Mouse (Mus musculus): ENCODE data around the gene Atxn7l3.

- TF ChIP-seq GATA1 (IDR thresholded peaks at IDR 0.05; ENCODE audit: borderline replicate concordance, low read length) (no peak), FLI1 (IDR thresholded peaks at IDR 0.05; ENCODE audit: low read length) (no peak)
These were observed 55.8 kb downstream of the Atxn7l3 start for GRCm38 (mm10) chr11:102240636-102241035.

All from megakaryocyte, embryonic 14.5 days (primary cell).